Mouse (Mus musculus) MEL (cell line): Measurements from ENCODE around the gene Hoxc10. TPM values are rescaled to one million over a fixed set of nuclear protein-coding genes. Genes with fewer than 3 reads are reported as not detected.

Source experiments
- DNase-seq: peaks from one replicate; pipeline ENCODE4 v3.0.0; 2011; ENCODE audit warnings: low read depth, low spot score
- H3K27ac ChIP-seq: 2 replicates; pipeline ENCODE4 v1.5.1; 2012; ENCODE audit warnings: low read depth, mild to moderate bottlenecking, control low read depth, low read length, moderate library complexity; ENCODE audit not compliant: control insufficient read depth
- H3K27me3 ChIP-seq, 2 experiments: fragments of 150-350 bp in 1 of 2; sonication (generic) in 1 of 2; 2 replicates each; pipeline ENCODE4 v1.6.1; 2012; ENCODE audit warnings: low read length in 2 of 2, mild to moderate bottlenecking in 2 of 2, improper control_type of control experiment in 1 of 2, moderate library complexity in 1 of 2; ENCODE audit not compliant: insufficient read depth in 2 of 2, control insufficient read depth in 1 of 2
- H3K36me3 ChIP-seq, 2 experiments: 2 replicates each; pipeline ENCODE4 v1.6.1; 2012 to 2014; ENCODE audit warnings: low read length in 2 of 2, improper control_type of control experiment in 1 of 2, inconsistent platforms in 1 of 2, mild to moderate bottlenecking in 1 of 2; ENCODE audit not compliant: insufficient read depth in 2 of 2, control insufficient read depth in 1 of 2
- H3K4me1 ChIP-seq, 2 experiments: fragments of 150-350 bp in 1 of 2; sonication (generic) in 1 of 2; 2 replicates each; pipeline ENCODE4 v1.6.1; 2012; ENCODE audit warnings: low read length in 2 of 2, improper control_type of control experiment in 1 of 2, mild to moderate bottlenecking in 1 of 2; ENCODE audit not compliant: insufficient read depth in 2 of 2, control insufficient read depth in 1 of 2
- H3K4me3 ChIP-seq, 2 experiments: fragments of 150-350 bp in 1 of 2; sonication (generic) in 1 of 2; 2 replicates each; pipeline ENCODE4 v1.5.1; 2012; ENCODE audit warnings: low read depth in 2 of 2, low read length in 2 of 2, mild to moderate bottlenecking in 2 of 2, moderate library complexity in 2 of 2, control low read depth in 1 of 2, improper control_type of control experiment in 1 of 2; ENCODE audit not compliant: control insufficient read depth in 1 of 2, insufficient read depth in 1 of 2
- H3K79me2 ChIP-seq: 2 replicates; pipeline ENCODE4 v1.6.1; 2012; ENCODE audit warnings: mild to moderate bottlenecking, low read length, moderate library complexity; ENCODE audit not compliant: control insufficient read depth, poor library complexity, insufficient read depth
- H3K9ac ChIP-seq: 2 replicates; pipeline ENCODE4 v1.6.1; 2012; ENCODE audit warnings: low read depth, mild to moderate bottlenecking, control low read depth, low read length, moderate library complexity; ENCODE audit not compliant: control insufficient read depth, poor library complexity, severe bottlenecking
- H3K9me3 ChIP-seq: fragments of 150-350 bp; sonication (generic); replicated peaks from 2 replicates; pipeline ENCODE4 v1.6.1; 2012; ENCODE audit warnings: mild to moderate bottlenecking, low read length, improper control_type of control experiment, moderate library complexity; ENCODE audit not compliant: insufficient read depth
- CHD1 ChIP-seq: IDR thresholded peaks from 2 replicates; pipeline ENCODE4 v1.6.1; 2012; ENCODE audit warnings: low read depth, mild to moderate bottlenecking, inconsistent platforms, low read length, improper control_type of control experiment
- CHD2 ChIP-seq: IDR thresholded peaks from 2 replicates; pipeline ENCODE4 v1.6.1; 2011; ENCODE audit warnings: low read length, improper control_type of control experiment
- CTCF ChIP-seq, 3 experiments: IDR thresholded peaks in 2 of 3; conservative IDR thresholded peaks in 1 of 3; 2 replicates each; pipeline ENCODE4 v1.5.1; 2011 to 2012; ENCODE audit warnings: low read length in 3 of 3, low read depth in 2 of 3, mild to moderate bottlenecking in 2 of 3, improper control_type of control experiment in 1 of 3, inconsistent platforms in 1 of 3, mixed read lengths in 1 of 3, moderate library complexity in 1 of 3; ENCODE audit not compliant: control insufficient read depth in 1 of 3, insufficient read depth in 1 of 3, poor library complexity in 1 of 3, severe bottlenecking in 1 of 3
- E2F4 ChIP-seq: IDR thresholded peaks from 2 replicates; pipeline ENCODE4 v1.6.1; 2011; ENCODE audit warnings: low read depth, low read length, improper control_type of control experiment, borderline replicate concordance
- EP300 ChIP-seq, 2 experiments: IDR thresholded peaks; 2 replicates each; pipeline ENCODE4 v1.6.1; 2011; ENCODE audit warnings: improper control_type of control experiment in 2 of 2, low read length in 2 of 2, low read depth in 1 of 2, mild to moderate bottlenecking in 1 of 2
- ETS1 ChIP-seq: IDR thresholded peaks from 2 replicates; pipeline ENCODE4 v1.6.1; 2012; ENCODE audit warnings: low read depth, mild to moderate bottlenecking, inconsistent platforms, low read length, improper control_type of control experiment, moderate library complexity
- MAFK ChIP-seq: IDR thresholded peaks from 2 replicates; pipeline ENCODE4 v1.6.1; 2011; ENCODE audit warnings: low read depth, mild to moderate bottlenecking, low read length, improper control_type of control experiment, borderline replicate concordance
- MAX ChIP-seq: IDR thresholded peaks from 2 replicates; pipeline ENCODE4 v1.6.1; 2011; ENCODE audit warnings: low read length, improper control_type of control experiment
- MEF2A ChIP-seq: IDR thresholded peaks from 2 replicates; pipeline ENCODE4 v1.6.1; 2014; ENCODE audit warnings: low read depth, mild to moderate bottlenecking, inconsistent platforms, low read length, improper control_type of control experiment; ENCODE audit not compliant: poor library complexity, insufficient replicate concordance, severe bottlenecking; ENCODE audit errors: extremely low read depth
- MYB ChIP-seq: IDR thresholded peaks from 2 replicates; pipeline ENCODE4 v1.6.1; 2011; ENCODE audit warnings: mild to moderate bottlenecking, low read depth, low read length, improper control_type of control experiment
- NELFE ChIP-seq: IDR thresholded peaks from 2 replicates; pipeline ENCODE4 v1.6.1; 2011; ENCODE audit warnings: low read depth, low read length, improper control_type of control experiment
- POLR2A ChIP-seq, 2 experiments: IDR thresholded peaks; 2 replicates each; pipeline ENCODE4 v1.6.1; 2011 to 2012; ENCODE audit warnings: low read length in 2 of 2, mild to moderate bottlenecking in 2 of 2, control low read depth in 1 of 2, improper control_type of control experiment in 1 of 2, low read depth in 1 of 2, moderate library complexity in 1 of 2; ENCODE audit not compliant: control insufficient read depth in 1 of 2, insufficient read depth in 1 of 2, poor library complexity in 1 of 2
- POLR2AphosphoS2 ChIP-seq: IDR thresholded peaks from 2 replicates; pipeline ENCODE4 v1.6.1; 2011; ENCODE audit warnings: low read length, improper control_type of control experiment
- POLR2AphosphoS5 ChIP-seq: IDR thresholded peaks from 2 replicates; pipeline ENCODE4 v1.6.1; 2012; ENCODE audit warnings: low read depth, borderline replicate concordance, mild to moderate bottlenecking, inconsistent platforms, low read length, moderate library complexity, mixed read lengths
- RAD21 ChIP-seq: IDR thresholded peaks from 2 replicates; pipeline ENCODE4 v1.6.1; 2011; ENCODE audit warnings: mild to moderate bottlenecking, low read depth, low read length, improper control_type of control experiment
- SIN3A ChIP-seq: IDR thresholded peaks from 2 replicates; pipeline ENCODE4 v1.6.1; 2012; ENCODE audit warnings: low read length, improper control_type of control experiment, inconsistent platforms
- TAL1 ChIP-seq: IDR thresholded peaks from 2 replicates; pipeline ENCODE4 v1.6.1; 2012; ENCODE audit warnings: mild to moderate bottlenecking, inconsistent platforms, low read length, moderate library complexity, mixed read lengths
- TBP ChIP-seq: IDR thresholded peaks from 2 replicates; pipeline ENCODE4 v1.8.0; 2011; ENCODE audit warnings: low read depth, low read length, improper control_type of control experiment
- UBTF ChIP-seq: IDR thresholded peaks from 2 replicates; pipeline ENCODE4 v1.6.1; 2012; ENCODE audit warnings: low read depth, mild to moderate bottlenecking, inconsistent platforms, low read length, improper control_type of control experiment, moderate library complexity, borderline replicate concordance; ENCODE audit not compliant: insufficient read depth
- USF1 ChIP-seq: IDR thresholded peaks from 2 replicates; pipeline ENCODE4 v1.6.1; 2014; ENCODE audit warnings: low read depth, mild to moderate bottlenecking, inconsistent platforms, low read length, improper control_type of control experiment, moderate library complexity
- USF2 ChIP-seq, 2 experiments: IDR thresholded peaks; 2 replicates each; pipeline ENCODE4 v1.6.1; 2011 to 2012; ENCODE audit warnings: improper control_type of control experiment in 2 of 2, low read length in 2 of 2, borderline replicate concordance in 1 of 2, inconsistent platforms in 1 of 2, low read depth in 1 of 2, mild to moderate bottlenecking in 1 of 2; ENCODE audit not compliant: insufficient read depth in 1 of 2
- ZC3H11A ChIP-seq: IDR thresholded peaks from 2 replicates; pipeline ENCODE4 v1.6.1; 2012; ENCODE audit warnings: low read depth, mild to moderate bottlenecking, inconsistent platforms, low read length, improper control_type of control experiment
- polyA plus RNA-seq, 2 experiments: library from polyadenylated mRNA; stranded (reverse) in 1 of 2; unstranded in 1 of 2; fragments of >175 nt in 1 of 2; fragments of >200 nt in 1 of 2; gene quantifications; 2 replicates each; pipeline versions ENCODE4 v1.2.1 to v1.2.4; 2012; ENCODE audit warnings: low replicate concordance in 2 of 2, low read depth in 1 of 2; ENCODE audit not compliant: insufficient read length in 2 of 2, insufficient read depth in 1 of 2, missing spikeins in 1 of 2
- total RNA-seq: library from RNA; depleted of rRNA; stranded (reverse); fragments of 300-350 nt; gene quantifications from 2 replicates; pipeline ENCODE4 v1.2.3, GENCODE M21; 2012

Hoxc10 gene
- total and polyA plus RNA-seq, 3 experiments = 6.8 to 24.8 TPM; not detected in 1

DNA sequence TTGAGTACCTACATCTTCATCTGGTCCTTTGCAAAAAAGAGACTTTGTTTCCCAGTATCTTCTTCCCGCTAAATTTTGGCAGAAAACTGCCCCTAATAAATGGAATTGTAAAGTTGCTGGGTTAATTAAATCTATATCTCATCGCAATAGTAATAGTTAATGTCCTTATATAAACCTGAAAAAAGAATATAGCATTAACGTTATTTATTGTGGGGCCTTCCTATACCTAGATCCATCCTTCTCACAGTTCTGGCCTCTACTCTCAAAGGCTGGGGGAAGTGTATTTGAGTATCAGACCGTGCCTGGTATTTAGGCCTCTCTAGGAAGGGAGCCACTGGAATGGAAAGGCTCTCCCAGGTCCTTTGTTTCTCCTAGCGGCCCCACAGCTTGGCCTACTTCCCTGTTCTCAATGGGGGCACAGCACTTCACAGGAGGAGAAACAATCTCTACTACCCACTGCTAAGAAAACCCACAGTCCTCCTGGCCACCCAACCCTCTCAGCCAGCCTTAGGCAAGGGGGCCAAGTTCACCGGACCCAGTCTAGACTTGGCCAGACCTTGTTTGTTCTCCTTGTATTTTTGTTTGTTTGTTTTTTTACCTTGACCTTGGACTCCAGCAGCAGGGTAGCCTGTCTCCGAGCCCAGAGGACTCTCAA lies 47.9 kb upstream of the Hoxc10 start:
- Histone ChIP-seq H3K4me1 (no peaks in the 10 kb centered on the region), H3K9ac (no peak overlapping the region), H3K27ac (no peak overlapping the region), H3K27me3 (peaks cover 8 to 25% of the 10 kb centered on the region in 2 experiments), H3K79me2 (no peaks in the 10 kb centered on the region), H3K9me3 (no peaks in the 10 kb centered on the region), H3K36me3 (no peaks in the 10 kb centered on the region), H3K4me3 (no peak overlapping the region)
- no peak for DNase-seq
- no peak for TF ChIP-seq SIN3A
- no peak for TF ChIP-seq NELFE
- TF ChIP-seq POLR2A (IDR thresholded peaks at IDR 0.05; ENCODE audit: control insufficient read depth in 1 of 2, insufficient read depth in 1 of 2, low read depth in 1 of 2, low read length in 2 of 2, poor library complexity in 1 of 2) = no peak
- no peak for TF ChIP-seq CHD1
- no peak for TF ChIP-seq TAL1
- no peak for TF ChIP-seq MAFK
- TF ChIP-seq UBTF = no peak
- no peak for TF ChIP-seq CTCF (IDR thresholded peaks at IDR 0.05 in 2 of 3, conservative IDR thresholded peaks at IDR 0.05 in 1 of 3; ENCODE audit: control insufficient read depth in 1 of 3, insufficient read depth in 1 of 3, low read depth in 2 of 3, low read length in 3 of 3, poor library complexity in 1 of 3, severe bottlenecking in 1 of 3)
- no peak for TF ChIP-seq MAX

DNA sequence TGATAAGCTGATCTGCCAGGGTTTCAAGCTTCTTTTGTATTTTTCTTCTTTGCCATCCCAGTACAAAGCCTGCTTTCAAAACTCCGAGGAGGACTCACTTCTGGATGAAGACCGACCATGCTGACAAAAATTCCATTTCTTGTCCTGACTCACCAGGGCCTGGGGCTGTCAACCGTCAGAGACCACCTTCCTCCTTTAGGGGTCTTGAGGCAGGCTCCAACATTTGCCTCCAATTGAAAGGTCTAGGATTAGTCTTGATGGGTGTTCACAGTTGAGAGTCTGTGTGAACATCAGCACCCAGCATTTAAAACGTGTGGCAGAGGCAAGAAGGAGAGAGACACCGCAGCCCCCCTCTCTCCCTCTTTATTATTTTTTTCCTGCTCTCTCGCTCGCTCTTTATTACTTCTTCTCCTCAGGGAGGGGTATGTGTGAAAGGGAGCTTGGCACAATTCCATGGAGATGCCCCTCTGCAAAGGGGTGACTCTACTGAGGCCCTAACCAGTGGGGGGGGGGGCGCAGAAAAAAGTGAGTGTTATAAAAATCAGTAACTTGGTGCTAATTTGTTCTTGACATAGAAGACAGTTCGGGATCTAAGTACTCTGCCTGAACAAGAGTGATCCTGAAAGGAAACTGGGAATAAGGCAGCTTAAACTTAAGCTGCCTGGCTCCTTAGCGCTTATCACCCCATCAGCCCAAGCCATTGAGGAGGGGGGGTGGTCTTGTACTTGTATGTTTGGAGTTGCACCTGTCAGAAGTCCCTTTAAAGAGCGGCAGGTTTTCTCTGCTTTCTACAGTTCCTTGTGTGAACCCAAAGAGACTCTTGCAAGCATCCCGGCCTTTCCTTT lies 47.0 kb upstream of the Hoxc10 start:
- no peak overlapping the region for H3K27ac ChIP-seq
- H3K9ac ChIP-seq = no peak overlapping the region
- no peak for DNase-seq
- H3K9me3 ChIP-seq = no peaks in the 10 kb centered on the region
- no peaks in the 10 kb centered on the region for H3K36me3 ChIP-seq
- TF ChIP-seq CHD1 = no peak
- no peak for TF ChIP-seq POLR2AphosphoS2
- TF ChIP-seq USF2 (IDR thresholded peaks at IDR 0.05; ENCODE audit: borderline replicate concordance in 1 of 2, insufficient read depth in 1 of 2, low read depth in 1 of 2, low read length in 2 of 2) = no peak
- no peak for TF ChIP-seq NELFE
- TF ChIP-seq TBP = no peak
- TF ChIP-seq SIN3A = no peak
- no peak for TF ChIP-seq MAFK
- no peak for TF ChIP-seq MYB
- no peak for TF ChIP-seq TAL1
- no peak for TF ChIP-seq USF1
- no peak for TF ChIP-seq POLR2AphosphoS5
- TF ChIP-seq ETS1 = no peak
- TF ChIP-seq RAD21 = no peak
- no peak for TF ChIP-seq E2F4
- no peak for TF ChIP-seq CHD2
- no peak for TF ChIP-seq ZC3H11A
- no peak for TF ChIP-seq MEF2A
- TF ChIP-seq EP300 (IDR thresholded peaks at IDR 0.05; ENCODE audit: low read depth in 1 of 2, low read length in 2 of 2) = no peak
- no peak overlapping the region for H3K4me3 ChIP-seq
- H3K27me3 ChIP-seq = peaks cover 8 to 21% of the 10 kb centered on the region in 2 experiments
- H3K79me2 ChIP-seq = no peaks in the 10 kb centered on the region
- no peaks in the 10 kb centered on the region for H3K4me1 ChIP-seq
